Mouse (Mus musculus) layer of hippocampus, adult 11-12 months (tissue): ENCODE measurements at regions not wholly inside any gene's neighbourhood (a gene's known extent, or its start where the extent isn't known, plus 50 kb on each side); places are given as distances from the start of the nearest gene placed in this dataset.

Source experiments
- DNase-seq: peaks from one replicate; pipeline ENCODE4 v3.0.0; 2022; ENCODE audit warnings: low spot score

DNA sequence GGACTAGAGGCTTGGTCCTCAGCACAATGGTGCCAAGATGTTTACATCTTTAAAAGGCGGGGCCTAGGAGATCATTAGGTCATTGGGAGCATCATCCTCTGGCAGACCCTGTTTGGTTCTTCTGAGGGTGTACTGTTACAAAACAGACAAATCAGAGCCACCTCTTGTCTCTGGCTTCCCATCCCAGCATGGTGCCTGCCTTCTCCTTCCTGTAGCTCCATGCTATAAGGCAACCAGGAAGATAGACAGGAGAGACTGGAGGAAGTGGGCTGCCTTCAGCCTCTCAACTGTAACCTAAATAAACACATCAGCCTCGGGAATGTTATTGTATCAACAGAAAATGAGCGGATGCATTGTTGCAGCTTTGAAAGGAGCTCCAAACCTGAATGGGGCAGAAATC lies 529.8 kb upstream of the Gm765 start:
- no peak for DNase-seq

DNA sequence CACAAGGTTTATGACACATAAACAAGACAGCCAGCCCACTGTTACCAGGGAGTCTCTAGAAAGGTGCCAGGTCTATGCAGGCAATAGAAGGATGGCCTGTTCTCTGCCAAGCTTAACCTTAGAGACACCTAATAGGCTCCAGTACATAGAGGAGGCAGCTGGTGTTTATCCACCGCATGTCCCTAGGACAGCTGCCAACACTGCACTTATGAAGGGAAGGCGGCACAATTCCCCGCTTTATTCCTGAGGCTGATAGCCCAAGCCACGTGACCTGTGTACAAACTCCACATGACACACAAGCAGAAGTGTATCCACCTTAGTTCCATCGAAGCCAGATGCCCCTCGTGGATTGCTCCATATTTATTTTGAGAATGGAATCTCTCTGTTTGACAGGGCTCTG lies 527.2 kb upstream of the Gm765 start:
- DNase-seq = peak; percentile 32

DNA sequence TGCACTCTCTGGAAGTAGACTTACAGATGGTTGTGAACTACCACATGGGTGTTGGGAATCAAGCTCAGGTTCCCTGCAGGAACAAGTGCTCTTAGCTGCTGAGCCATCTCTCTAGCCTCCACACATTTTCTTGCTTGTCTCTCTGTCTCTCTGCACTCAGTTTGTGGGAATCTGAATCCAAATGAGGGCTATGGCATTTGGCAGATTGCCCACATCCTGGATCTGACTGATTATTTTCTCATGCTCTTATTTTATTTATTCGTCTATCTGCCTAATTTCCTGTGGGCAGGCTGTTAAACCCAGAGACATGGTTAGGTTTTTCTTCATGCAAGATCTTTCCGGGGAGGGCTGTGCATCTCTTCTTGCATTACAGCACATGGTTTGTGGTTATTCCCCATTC lies 521.8 kb upstream of the Gm765 start:
- no peak for DNase-seq

DNA sequence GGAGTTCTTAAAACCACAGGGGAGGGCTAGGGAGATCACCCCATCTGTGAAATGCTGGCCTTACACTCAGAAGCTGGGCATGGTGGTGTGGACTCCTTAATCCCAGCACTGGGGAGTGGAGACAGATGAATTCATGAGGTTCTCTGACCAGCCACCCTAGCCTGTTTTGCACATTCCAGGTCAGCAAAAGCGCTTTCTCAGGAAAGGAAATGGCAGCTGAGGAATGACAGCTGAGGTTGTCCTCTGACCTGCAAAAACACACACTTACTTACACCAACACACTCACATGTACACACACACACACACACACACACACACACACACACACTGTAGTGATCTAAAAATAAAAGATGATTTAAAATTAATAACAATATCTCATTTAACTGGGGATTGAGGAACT lies 513.4 kb upstream of the Gm765 start:
- DNase-seq = no peak

DNA sequence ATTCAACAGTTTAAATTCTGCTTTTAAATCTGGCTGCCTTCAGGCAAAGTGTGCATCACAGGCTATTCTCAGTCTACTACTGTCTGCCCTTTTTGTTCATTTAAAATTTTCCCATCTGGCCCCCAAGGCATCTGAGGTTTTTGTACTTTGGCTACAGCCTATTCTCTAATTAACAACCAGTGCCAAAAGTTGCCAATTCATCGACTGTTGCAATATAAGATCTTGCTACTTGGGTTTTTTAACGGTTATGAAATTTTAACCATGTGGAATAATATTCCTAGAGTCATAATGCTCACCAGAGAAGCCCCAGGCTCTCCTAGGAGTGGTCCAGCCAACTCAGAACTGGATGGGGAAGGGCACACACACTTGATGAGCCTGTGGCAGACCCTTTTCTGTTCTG lies 508.4 kb upstream of the Gm765 start:
- no peak for DNase-seq

GRCm38 (mm10) chr6:98848835-98849234 lies 506.3 kb upstream of the Gm765 start:
- no peak for DNase-seq

- no peak for DNase-seq
Observed at GRCm38 (mm10) chr6:98846001-98846695, 503.6 kb upstream of the Gm765 start.

DNA sequence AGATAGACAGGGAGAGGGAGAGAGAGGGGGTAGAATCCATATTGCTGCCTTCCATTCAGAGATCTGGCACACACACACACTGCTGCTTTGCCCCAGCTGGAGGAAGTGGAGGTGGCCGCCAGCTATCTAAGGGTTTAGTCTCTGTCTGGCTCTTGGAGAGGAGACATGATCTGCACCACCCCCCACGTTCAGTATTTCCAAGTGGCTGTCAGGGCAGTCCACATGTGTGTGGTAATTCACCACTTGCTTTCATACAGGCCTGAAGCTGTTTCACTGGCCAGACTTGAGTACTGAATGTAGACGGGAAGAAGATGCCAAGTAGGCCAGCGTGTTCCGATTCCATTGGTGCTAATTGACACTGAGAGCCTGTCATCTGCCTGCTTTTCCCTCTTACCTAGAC lies 501.0 kb upstream of the Gm765 start:
- no peak for DNase-seq

- no peak for DNase-seq
Observed at GRCm38 (mm10) chr6:98842924-98843323, 500.4 kb upstream of the Gm765 start.

DNA sequence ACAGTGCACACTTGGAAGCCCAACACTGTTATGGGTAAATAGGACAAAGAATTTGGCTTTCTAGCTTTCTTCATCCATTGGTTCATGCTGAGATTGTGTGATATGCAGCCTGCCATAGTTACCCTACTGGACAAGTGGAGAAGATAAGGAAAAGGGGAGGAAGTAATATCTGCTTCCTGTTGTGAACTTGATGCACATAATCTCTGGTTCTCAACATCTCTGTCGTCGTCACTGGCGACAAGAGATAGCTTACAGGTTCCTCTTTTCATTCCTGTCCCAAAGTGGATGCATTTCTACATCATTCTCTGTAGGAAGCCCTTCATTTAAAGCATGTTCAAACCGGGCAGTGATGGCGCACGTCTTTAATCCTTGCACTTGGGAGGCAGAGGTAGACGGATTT lies 491.4 kb upstream of the Gm765 start:
- no peak for DNase-seq

DNA sequence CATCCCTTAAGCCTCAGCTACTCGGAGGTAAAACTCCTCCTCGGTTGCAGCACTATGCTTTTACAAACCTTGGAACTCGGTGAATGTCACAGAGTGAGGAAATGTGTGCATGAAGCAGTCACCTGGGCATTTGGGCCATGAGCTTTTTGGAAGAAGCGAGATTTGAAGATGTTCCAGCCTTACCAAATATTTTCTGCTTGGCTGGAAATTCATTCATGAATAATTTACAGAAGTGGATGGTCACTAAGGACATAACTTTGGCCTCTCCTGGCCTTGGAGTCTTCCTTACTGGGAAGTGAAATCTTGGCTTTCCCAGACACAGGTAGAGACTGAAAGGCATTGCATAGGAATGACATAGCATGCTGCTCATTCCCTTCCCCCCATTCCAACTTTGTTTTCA lies 487.6 kb upstream of the Gm765 start:
- DNase-seq = no peak

- DNase-seq = no peak
Observed at GRCm38 (mm10) chr6:98808046-98808445, 465.5 kb upstream of the Gm765 start.

GRCm38 (mm10) chr6:98803384-98803949 lies 460.9 kb upstream of the Gm765 start:
- no peak for DNase-seq

DNA sequence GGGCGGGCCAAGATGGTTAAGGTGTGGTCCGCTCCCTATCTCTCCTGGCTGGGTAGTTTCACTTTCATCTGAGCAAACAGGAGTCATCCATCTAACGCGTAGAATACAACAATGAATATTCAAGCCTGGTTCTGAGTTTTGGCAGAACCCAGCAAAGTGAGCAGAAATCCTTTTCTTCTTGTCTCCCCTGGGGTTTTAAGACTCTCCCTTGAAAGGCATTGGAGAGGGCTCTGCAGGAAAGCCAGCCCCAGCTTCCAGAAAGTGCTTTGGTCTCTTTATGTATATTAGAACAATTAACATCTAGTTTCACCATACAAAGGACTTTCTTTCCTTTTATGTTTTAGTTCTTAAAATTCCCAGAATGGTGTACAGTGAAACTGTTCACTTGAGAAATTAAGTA lies 458.5 kb upstream of the Gm765 start:
- no peak for DNase-seq

DNA sequence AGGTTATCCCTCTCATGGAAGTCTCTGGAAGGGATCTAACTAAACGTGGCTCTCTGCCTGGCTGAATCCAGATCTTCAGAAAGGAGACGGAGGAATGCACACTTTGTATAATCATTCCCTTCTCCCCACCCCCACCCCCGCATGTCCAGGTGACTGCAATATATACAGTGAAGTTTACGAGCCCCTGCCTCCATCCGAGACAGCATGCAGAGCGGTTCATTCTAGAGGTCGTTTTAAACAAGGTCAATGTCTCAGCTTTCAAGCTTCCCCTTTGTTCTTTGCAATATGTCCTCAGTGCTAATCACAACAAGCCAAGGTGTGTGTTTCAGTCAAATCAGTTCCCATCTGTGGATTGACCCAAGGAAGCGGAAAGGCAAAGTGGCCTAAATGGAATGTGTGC lies 457.5 kb upstream of the Gm765 start:
- no peak for DNase-seq

- DNase-seq = no peak
Observed at GRCm38 (mm10) chr6:98797778-98798177, 455.2 kb upstream of the Gm765 start.

DNA sequence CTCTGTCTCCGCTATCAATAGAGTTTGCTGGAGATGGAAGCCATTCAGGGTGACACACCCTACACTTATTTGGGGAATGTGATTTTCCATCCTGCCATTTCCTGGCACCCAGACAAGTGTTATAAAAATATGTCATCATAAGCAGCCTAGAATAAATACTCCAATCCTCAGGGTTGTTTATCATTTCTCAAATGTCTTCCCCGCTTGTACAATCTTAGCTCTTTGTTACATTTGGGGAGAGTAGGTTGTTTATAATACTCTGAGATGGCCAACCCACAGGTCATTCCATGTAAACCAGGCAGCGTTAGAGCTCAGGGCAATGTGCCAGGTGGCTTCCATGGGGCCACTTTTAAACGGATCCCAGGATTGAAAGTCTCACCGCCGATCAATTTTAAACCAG lies 454.8 kb upstream of the Gm765 start:
- DNase-seq = no peak

- DNase-seq = no peak
Observed at GRCm38 (mm10) chr6:98796666-98797065, 454.1 kb upstream of the Gm765 start.

DNA sequence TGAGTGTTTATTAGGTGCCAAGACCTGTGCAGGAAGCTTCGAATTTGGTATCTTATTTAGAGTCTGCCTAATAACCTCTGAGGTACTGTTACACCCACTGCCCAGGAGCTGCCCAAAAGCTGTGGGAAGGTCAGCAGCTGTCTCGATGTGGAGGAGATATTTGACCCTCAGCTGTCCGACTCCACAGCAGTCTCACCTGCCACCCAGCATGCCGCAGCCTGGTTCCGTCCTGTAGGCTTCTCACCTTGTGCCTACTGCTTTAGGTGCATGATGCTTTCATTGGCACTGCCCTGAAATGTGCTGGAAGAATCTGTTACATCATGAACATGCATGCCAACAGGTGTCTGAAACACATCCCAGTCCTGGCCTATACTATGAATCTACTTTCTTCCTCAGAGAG lies 444.9 kb upstream of the Gm765 start:
- no peak for DNase-seq

DNA sequence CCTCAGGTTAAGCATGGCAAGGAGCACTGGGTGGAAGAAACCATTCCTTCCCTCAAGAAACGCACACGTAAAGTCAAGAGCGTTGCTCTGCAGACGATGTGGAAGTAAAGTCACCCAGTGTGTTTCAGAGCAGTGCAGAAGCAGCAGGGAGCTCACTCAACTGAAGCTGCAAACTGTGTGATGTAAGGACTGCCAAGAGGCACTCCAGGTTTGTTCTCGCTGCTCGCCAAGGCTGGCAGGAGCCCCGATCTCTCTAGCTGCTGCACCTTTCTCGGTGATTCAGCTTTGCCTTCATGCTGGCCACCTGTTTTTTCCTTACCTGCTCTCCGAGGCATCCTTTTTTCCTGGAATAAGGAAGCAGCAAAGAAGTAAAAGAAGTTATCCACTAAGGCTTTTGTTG lies 439.5 kb upstream of the Gm765 start:
- DNase-seq = peak; percentile 18

GRCm38 (mm10) chr6:98775780-98776179 lies 433.2 kb upstream of the Gm765 start:
- DNase-seq = no peak

GRCm38 (mm10) chr6:98769999-98770398 lies 427.4 kb upstream of the Gm765 start:
- DNase-seq = no peak

DNA sequence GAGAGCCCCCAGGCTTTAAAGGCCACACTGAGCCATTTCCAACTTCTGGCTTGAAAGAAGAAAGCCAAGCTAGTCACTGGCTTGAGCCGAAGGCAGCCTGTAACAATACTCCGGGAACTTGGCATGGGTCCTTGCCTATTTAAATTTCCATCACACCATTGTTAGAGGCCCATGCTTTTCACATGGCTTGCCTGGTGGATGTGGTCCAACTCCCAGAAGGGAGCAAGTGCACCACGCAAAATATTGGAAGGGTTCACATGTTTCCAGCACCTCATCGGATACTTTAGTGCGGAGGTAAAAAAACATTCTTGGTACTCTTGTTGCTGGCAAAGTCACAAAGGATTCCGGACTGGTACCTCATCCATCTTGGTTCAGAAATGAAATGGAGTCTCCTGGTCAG lies 426.8 kb upstream of the Gm765 start:
- peak; percentile 6 for DNase-seq

DNA sequence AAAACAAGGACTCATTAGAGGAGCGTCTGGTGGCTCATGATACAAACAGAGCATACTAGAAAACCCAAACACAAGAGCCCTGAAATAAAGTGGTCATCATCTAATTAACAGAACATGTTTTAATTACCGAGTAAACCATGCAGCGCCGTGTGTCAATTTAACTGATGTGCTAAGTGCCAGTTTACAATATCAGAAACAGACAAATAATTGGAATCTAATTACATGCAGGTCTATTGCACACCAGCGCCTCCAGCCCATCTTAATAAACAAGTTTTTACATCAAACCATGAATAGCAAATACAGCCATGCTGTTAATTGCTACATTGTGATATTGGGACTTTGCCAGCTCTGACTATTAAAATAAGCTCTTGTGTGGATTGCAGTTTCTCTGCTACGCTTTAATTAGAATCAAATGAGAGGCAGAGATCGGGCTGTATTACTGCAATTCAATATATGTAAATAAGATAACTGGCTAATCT lies 425.3 kb upstream of the Gm765 start:
- peak; percentile 6 for DNase-seq
